Mouse (Mus musculus) cortical plate, adult 2 months (tissue): Measurements from ENCODE around the gene Fbxl22.

Source experiments
- CTCF ChIP-seq: fragments of 200-500 bp; IDR thresholded peaks from 2 replicates; pipeline ENCODE4 v1.5.1; 2011; ENCODE audit warnings: mild to moderate bottlenecking, control low read depth, low read length; ENCODE audit not compliant: insufficient read depth; ENCODE audit errors: extremely low read depth
- POLR2A ChIP-seq: fragments of 200-500 bp; IDR thresholded peaks from 2 replicates; pipeline ENCODE4 v1.6.1; 2011; ENCODE audit warnings: mild to moderate bottlenecking, low read length, control low read depth; ENCODE audit not compliant: insufficient read depth; ENCODE audit errors: extremely low read depth

DNA sequence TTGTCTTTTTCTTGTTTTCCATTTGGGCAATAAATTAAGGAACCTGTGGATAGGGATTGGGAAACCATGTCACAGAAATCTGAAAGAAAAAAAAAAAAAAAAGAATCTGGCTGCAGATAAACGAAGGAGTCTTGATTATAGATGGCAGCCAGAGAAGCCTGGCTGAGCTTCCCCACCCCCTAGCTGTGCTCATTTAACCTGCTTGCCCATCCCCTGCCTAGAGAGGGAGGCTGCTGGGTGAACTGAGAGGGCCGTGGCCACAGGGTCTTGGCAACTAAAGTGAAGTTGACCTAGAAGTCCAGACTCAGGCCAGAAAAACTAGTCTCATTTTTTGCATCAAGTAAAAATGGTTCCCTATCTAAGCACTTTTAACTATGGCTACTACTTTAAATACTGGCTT lies 3.4 kb downstream of the Fbxl22 start:
- TF ChIP-seq POLR2A (no peak), CTCF (no peak)
